Mouse (Mus musculus) forebrain, embryonic 11.5 days (tissue): ENCODE data around the gene Cep85l. TPM values are rescaled to one million over a fixed set of nuclear protein-coding genes. Genes with fewer than 3 reads are reported as not detected.

Experiments used
- ATAC-seq: fragments of 200-750 bp; cut with Nextera tagmentation; replicated peaks from 2 replicates; pipeline ENCODE4 v1.8.0; 2017; ENCODE audit warnings: moderate TSS enrichment; ENCODE audit not compliant: low FRiP score
- DNase-seq: peaks from one replicate; pipeline ENCODE4 v3.0.0-alpha.2; 2017; ENCODE audit warnings: low spot score
- H3K27ac ChIP-seq: fragments of 300-500 bp; sonication (generic); 2 replicates; pipeline ENCODE4 v1.5.1; 2014; ENCODE audit warnings: low read depth, low read length
- H3K27me3 ChIP-seq: fragments of 300-500 bp; sonication (generic); 2 replicates; pipeline ENCODE4 v1.6.1; 2014; ENCODE audit warnings: mild to moderate bottlenecking, low read length, mixed read lengths; ENCODE audit not compliant: control insufficient read depth, insufficient read depth
- H3K36me3 ChIP-seq: fragments of 300-500 bp; sonication (generic); 2 replicates; pipeline ENCODE4 v1.6.1; 2014; ENCODE audit warnings: mild to moderate bottlenecking, low read length, moderate library complexity, mixed read lengths; ENCODE audit not compliant: control insufficient read depth, insufficient read depth
- H3K4me1 ChIP-seq: fragments of 300-500 bp; sonication (generic); replicated peaks from 2 replicates; pipeline ENCODE4 v1.6.1; 2014; ENCODE audit warnings: low read length, mixed read lengths; ENCODE audit not compliant: control insufficient read depth, insufficient read depth
- H3K4me2 ChIP-seq: fragments of 300-500 bp; sonication (generic); 2 replicates; pipeline ENCODE4 v1.6.1; 2014; ENCODE audit warnings: low read depth, mild to moderate bottlenecking, low read length, moderate library complexity, mixed read lengths; ENCODE audit not compliant: severe bottlenecking
- H3K4me3 ChIP-seq: fragments of 300-500 bp; sonication (generic); 2 replicates; pipeline ENCODE4 v1.5.1; 2014; ENCODE audit warnings: low read depth, low read length
- H3K9ac ChIP-seq: fragments of 300-500 bp; sonication (generic); 2 replicates; pipeline ENCODE4 v1.6.1; 2014; ENCODE audit warnings: low read length
- H3K9me3 ChIP-seq: fragments of 300-500 bp; sonication (generic); 2 replicates; pipeline ENCODE4 v1.6.1; 2016; ENCODE audit warnings: low read length, mixed read lengths; ENCODE audit not compliant: control insufficient read depth
- WGBS: fragments of 180-500 bp; shearing (Covaris S2); extraction: QIAGEN DNeasy Blood & Tissue Kit; methylation state at CpG from one replicate; pipeline ENCODE4 v1.1.7; 2014; 5-methylcytosine and 5-hydroxymethylcytosine counted together
- polyA plus RNA-seq: library from polyadenylated mRNA; unstranded; fragments of >200 nt; fragmentation: Nextera tagmentation; extraction: Ambion mirVana; gene quantifications from 2 replicates; pipeline ENCODE4 v1.2.1, GENCODE M21; 2014

The Cep85l gene
- polyA plus RNA-seq, 1 experiment from 2014 or later: 4.8 TPM

DNA sequence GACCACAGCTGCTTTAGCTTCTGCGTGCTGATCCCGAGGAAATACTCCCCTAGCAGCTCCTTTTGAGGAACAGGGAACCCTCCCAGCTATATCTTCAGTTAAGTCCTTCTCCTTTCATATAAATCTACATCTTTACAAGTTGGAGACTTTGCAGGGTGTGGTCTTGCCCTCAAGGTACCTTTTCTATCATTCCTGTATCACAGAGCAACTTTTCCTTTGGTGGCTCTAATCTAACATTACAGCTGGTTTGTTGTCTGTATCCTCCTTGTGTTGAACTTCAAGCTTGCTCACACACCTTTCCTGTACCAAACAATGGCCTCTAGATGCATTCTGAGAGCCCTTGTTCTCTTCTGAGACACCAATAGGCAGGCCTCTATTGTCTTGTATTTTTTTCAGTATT lies 145.1 kb downstream of the Cep85l start:
- ATAC-seq: no peak
- no peak overlapping the region for H3K27ac ChIP-seq
- H3K9me3 ChIP-seq: no peaks in the 10 kb centered on the region
- no peaks in the 10 kb centered on the region for H3K4me1 ChIP-seq
- H3K4me3 ChIP-seq: no peak overlapping the region
- no peak overlapping the region for H3K4me2 ChIP-seq
- no peak for DNase-seq
- no peak overlapping the region for H3K9ac ChIP-seq
- no peaks in the 10 kb centered on the region for H3K27me3 ChIP-seq
- no peaks in the 10 kb centered on the region for H3K36me3 ChIP-seq
- 94% methylated on average over 2 of the region's 2 CpGs for whole genome bisulfite sequencing

DNA sequence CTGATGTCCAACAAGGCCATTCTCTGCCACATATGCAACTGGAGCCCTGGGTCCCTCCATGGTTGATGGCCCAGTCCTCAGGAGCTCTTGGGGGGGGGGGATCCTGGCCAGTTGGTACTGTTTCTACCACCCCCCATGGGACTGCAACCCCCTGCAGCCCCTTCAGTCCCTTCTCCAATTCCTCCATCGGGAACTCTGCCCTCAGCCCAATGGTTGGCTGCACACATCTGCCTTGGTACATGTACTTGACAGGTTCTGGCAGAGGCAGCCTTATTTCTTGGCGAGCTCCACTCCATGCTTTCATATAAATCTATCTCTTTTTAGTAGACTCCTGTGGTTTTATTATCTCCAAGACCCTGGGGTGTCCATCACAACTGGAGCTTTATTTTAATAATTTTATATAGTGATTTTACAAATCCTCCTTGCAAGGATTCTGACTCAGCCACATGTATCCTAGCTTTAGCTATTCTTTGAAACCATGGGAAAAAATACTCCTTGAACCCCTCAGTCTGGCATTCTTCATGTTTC lies 145.6 kb downstream of the Cep85l start:
- DNase-seq (no peak), ATAC-seq (no peak)
- no peaks in the 10 kb centered on the region for H3K36me3 ChIP-seq
- no peak overlapping the region for H3K9ac ChIP-seq
- no peak overlapping the region for H3K4me3 ChIP-seq
- no peaks in the 10 kb centered on the region for H3K9me3 ChIP-seq
- no peak overlapping the region for H3K4me2 ChIP-seq
- 83% methylated on average over 2 of the region's 2 CpGs for WGBS
- H3K27ac ChIP-seq: no peak overlapping the region
- H3K4me1 ChIP-seq: no peaks in the 10 kb centered on the region
- H3K27me3 ChIP-seq: no peaks in the 10 kb centered on the region

DNA sequence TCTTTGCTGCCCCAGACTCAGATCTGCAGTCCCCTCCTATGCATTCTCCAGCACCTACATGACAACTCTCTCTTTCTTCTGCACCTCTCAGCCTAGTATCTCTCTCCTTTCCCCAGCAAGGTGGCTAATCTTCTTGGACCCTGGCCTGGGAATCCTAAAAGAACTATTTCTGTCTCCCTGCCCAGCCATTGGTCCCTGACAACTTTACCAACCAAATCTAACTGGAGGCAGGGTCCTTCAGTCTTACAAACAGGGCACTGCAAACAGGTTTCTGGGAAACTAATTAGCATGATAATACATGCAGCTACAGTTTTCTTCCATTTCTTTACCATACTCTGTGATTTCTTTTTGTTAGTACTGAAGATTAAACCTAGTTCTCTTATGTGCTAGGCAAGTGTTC lies 148.9 kb downstream of the Cep85l start:
- no peaks in the 10 kb centered on the region for H3K27me3 ChIP-seq
- H3K9me3 ChIP-seq: no peaks in the 10 kb centered on the region
- H3K36me3 ChIP-seq: no peaks in the 10 kb centered on the region
- no peak overlapping the region for H3K9ac ChIP-seq
- no peak overlapping the region for H3K4me3 ChIP-seq
- no peaks in the 10 kb centered on the region for H3K4me1 ChIP-seq
- no peak for ATAC-seq
- no peak for DNase-seq
- no peak overlapping the region for H3K27ac ChIP-seq
- H3K4me2 ChIP-seq: no peak overlapping the region

DNA sequence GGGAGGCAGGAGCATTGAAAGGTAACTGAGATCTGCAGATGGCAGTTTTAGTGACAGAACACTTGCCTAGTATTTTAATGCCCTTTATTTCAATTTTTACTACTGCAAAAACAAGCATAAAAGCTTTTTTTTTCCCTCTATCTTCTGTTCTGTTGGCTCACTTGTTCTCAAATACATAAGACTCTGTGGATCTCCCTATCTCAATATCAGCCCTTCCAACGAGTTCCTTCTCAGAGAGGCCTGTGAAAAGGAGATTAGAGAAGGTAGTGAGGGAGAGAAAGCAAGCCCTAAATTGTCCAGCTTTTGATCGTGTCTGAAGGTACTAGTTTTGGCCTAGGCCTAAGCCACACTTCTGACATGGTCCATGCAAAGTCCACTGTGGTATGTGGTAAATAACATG lies 150.6 kb downstream of the Cep85l start:
- H3K27me3 ChIP-seq: no peaks in the 10 kb centered on the region
- DNase-seq (no peak), ATAC-seq (no peak)
- no peaks in the 10 kb centered on the region for H3K4me1 ChIP-seq
- H3K4me3 ChIP-seq: no peak overlapping the region
- H3K9ac ChIP-seq: no peak overlapping the region
- no peak overlapping the region for H3K4me2 ChIP-seq
- 75% methylated on average over 2 of the region's 2 CpGs for WGBS
- H3K27ac ChIP-seq: no peak overlapping the region
- H3K36me3 ChIP-seq: no peaks in the 10 kb centered on the region
- no peaks in the 10 kb centered on the region for H3K9me3 ChIP-seq

Other genes starting within 250 kb of the Cep85l start
- gene Pln, start 42.3 kb downstream of the Cep85l start, polyA plus RNA-seq: 0.96 and 1.9 TPM in 2 replicates
- 167 and 179 TPM in 2 replicates for gene Asf1a, start 216.8 kb upstream of the Cep85l start, polyA plus RNA-seq